Mouse (Mus musculus): ENCODE data around the gene Pdk1.

DNA sequence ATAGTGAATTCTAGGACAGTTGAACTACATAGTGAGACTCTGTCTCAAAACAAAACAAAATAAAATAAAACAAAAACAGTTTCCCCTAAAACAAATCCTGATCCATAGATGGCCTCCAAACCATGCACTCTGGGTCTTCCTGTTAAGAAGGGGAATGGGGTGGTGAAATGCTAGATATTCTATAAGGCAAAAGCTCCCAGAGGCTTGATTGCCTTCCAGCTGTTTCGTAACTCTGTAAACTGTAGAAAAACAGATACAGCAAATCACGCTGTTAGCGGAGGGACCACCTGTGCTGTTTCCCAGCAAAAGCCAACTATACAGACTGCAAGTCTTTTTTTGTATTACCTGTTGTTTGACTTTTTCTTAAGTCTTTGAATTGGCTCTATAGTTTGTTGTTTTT is 6.0 kb upstream of the Pdk1 start:
- TF ChIP-seq CTCF (IDR thresholded peaks at IDR 0.05; ENCODE audit: low read depth), result no peak
- TF ChIP-seq EP300 (optimal IDR thresholded peaks at IDR 0.05), result no peak

Data from stomach, postnatal 0 days (tissue).